Mouse (Mus musculus) midbrain, postnatal 0 days (tissue): Measurements from ENCODE around the gene Pip5k1c. TPM values are rescaled to one million over a fixed set of nuclear protein-coding genes. Genes with fewer than 3 reads are reported as not detected.
A peak's percentile ranks its signal among the peaks of the same experiment; 100 is the strongest.

ENCODE experiments used
- ATAC-seq: fragments of 200-750 bp; cut with Nextera tagmentation; 2 replicates; pipeline ENCODE4 v1.8.0; 2017; ENCODE audit warnings: moderate number of reproducible peaks, mild to moderate bottlenecking, moderate TSS enrichment, moderate library complexity; ENCODE audit not compliant: low FRiP score
- DNase-seq: peaks from one replicate; pipeline ENCODE4 v3.0.0-alpha.2; 2015; ENCODE audit warnings: low spot score
- H3K27ac ChIP-seq: fragments of 300-500 bp; sonication (generic); 2 replicates; pipeline ENCODE4 v1.5.1; 2014; ENCODE audit warnings: low read depth, mild to moderate bottlenecking, low read length, mixed read lengths
- H3K27me3 ChIP-seq: fragments of 300-500 bp; sonication (generic); 2 replicates; pipeline ENCODE4 v1.6.1; 2014; ENCODE audit warnings: low read length, control low read depth, mixed read lengths; ENCODE audit not compliant: insufficient read depth
- H3K36me3 ChIP-seq: fragments of 300-500 bp; sonication (generic); 2 replicates; pipeline ENCODE4 v1.6.1; 2014; ENCODE audit warnings: low read length, control low read depth, mixed read lengths; ENCODE audit not compliant: insufficient read depth
- H3K4me1 ChIP-seq: fragments of 300-500 bp; sonication (generic); 2 replicates; pipeline ENCODE4 v1.6.1; 2014; ENCODE audit warnings: mild to moderate bottlenecking, control low read depth, antibody characterized with exemption, low read length, mixed read lengths; ENCODE audit not compliant: insufficient read depth
- H3K4me2 ChIP-seq: fragments of 300-500 bp; sonication (generic); 2 replicates; pipeline ENCODE4 v1.6.1; 2014; ENCODE audit warnings: low read depth, mild to moderate bottlenecking, low read length, mixed read lengths; ENCODE audit not compliant: poor library complexity, severe bottlenecking
- H3K4me3 ChIP-seq: fragments of 300-500 bp; sonication (generic); 2 replicates; pipeline ENCODE4 v1.5.1; 2014; ENCODE audit warnings: low read depth, mild to moderate bottlenecking, low read length, moderate library complexity
- H3K9ac ChIP-seq: fragments of 300-500 bp; sonication (generic); replicated peaks from 2 replicates; pipeline ENCODE4 v1.6.1; 2014; ENCODE audit warnings: mild to moderate bottlenecking, low read length, moderate library complexity, mixed read lengths; ENCODE audit not compliant: poor library complexity, severe bottlenecking
- H3K9me3 ChIP-seq: fragments of 300-500 bp; sonication (generic); 2 replicates; pipeline ENCODE4 v1.6.1; 2016; ENCODE audit warnings: low read length, control low read depth
- CTCF ChIP-seq: IDR thresholded peaks from 2 replicates; pipeline ENCODE4 v1.5.1; 2016; ENCODE audit warnings: antibody characterized with exemption, mild to moderate bottlenecking
- WGBS: fragments of 180-500 bp; shearing (Covaris S2); extraction: QIAGEN DNeasy Blood & Tissue Kit; methylation state at CpG from one replicate; pipeline ENCODE4 v1.1.7; 2014; 5-methylcytosine and 5-hydroxymethylcytosine counted together
- microRNA-seq: library from miRNA; unstranded; fragments of <30 nt; microRNA quantifications from one replicate; pipeline ENCODE4, GENCODE M21; 2016; ENCODE audit warnings: borderline number of aligned reads
- polyA plus RNA-seq: library from polyadenylated mRNA; unstranded; fragments of >200 nt; fragmentation: Nextera tagmentation; extraction: Ambion mirVana; gene quantifications from 2 replicates; pipeline ENCODE4 v1.2.1, GENCODE M21; 2015
- total RNA-seq: library from RNA; depleted of rRNA; stranded (reverse); fragments of >200 nt; gene quantifications from 2 replicates; pipeline ENCODE4 v1.2.3, GENCODE M21; 2014; rRNA removed

Pip5k1c gene
- total and polyA plus RNA-seq, 2 experiments from 2014 or later: 125 to 256 TPM

- Histone ChIP-seq H3K36me3 (peaks cover 60% of the 10 kb centered on the region), H3K27me3 (0 out of 2 replicates have a peak, but pooled peaks cover 14% of the 10 kb centered on the region), H3K4me3 (no peak overlapping the region), H3K9ac (no peak overlapping the region), H3K4me1 (peaks cover 7% of the 10 kb centered on the region; the same call in 1 of the 2 replicates), H3K9me3 (no peaks in the 10 kb centered on the region), H3K27ac (no peak overlapping the region), H3K4me2 (no peak overlapping the region)
- no peak for ATAC-seq
- no peak for TF ChIP-seq CTCF
- no peak for DNase-seq
- 73% methylated on average over 6 of the region's 6 CpGs for WGBS
These were observed 73.9 kb downstream of the Pip5k1c start for GRCm38 (mm10) chr10:81366477-81367206.

GRCm38 (mm10) chr10:81367207-81367495, 74.4 kb downstream of the Pip5k1c start:
- Histone ChIP-seq H3K9ac (no peak overlapping the region), H3K9me3 (no peaks in the 10 kb centered on the region), H3K4me2 (no peak overlapping the region), H3K27me3 (0 out of 2 replicates have a peak, but pooled peaks cover 14% of the 10 kb centered on the region), H3K36me3 (peaks cover 58% of the 10 kb centered on the region), H3K27ac (no peak overlapping the region), H3K4me3 (no peak overlapping the region), H3K4me1 (peaks cover 7% of the 10 kb centered on the region; the same call in 1 of the 2 replicates)
- DNase-seq (no peak), ATAC-seq (no peak)
- 62% methylated on average over 6 of the region's 6 CpGs for WGBS
- no peak for TF ChIP-seq CTCF

Small RNA genes lying within 50 kb of the gene (microRNA-seq; reads per million reads assigned to microRNA genes)
- 12.7 reads per million, percentile 24 among the genes with 10 or more reads in this experiment for gene Mir3057

Other genes starting within 250 kb of the Pip5k1c start
Only the 30 nearest of the 32 such genes appear.
- 59.9 and 67.1 TPM in 2 replicates for gene Thop1, start 222.9 kb upstream of the Pip5k1c start, total RNA-seq
- gene Thop1, start 222.9 kb upstream of the Pip5k1c start, polyA plus RNA-seq: 35.2 and 35.8 TPM in 2 replicates
- 0.28 and 1.6 TPM in 2 replicates for gene Creb3l3, start 194.1 kb upstream of the Pip5k1c start, total RNA-seq
- 0.62 and 0.81 TPM in 2 replicates for gene Creb3l3, start 194.1 kb upstream of the Pip5k1c start, polyA plus RNA-seq
- 256 and 261 TPM in 2 replicates for gene Map2k2, start 187.0 kb upstream of the Pip5k1c start, total RNA-seq
- gene Map2k2, start 187.0 kb upstream of the Pip5k1c start, polyA plus RNA-seq: 210 and 218 TPM in 2 replicates
- 23.6 and 29.5 TPM in 2 replicates for gene Zbtb7a, start 157.7 kb upstream of the Pip5k1c start, total RNA-seq
- gene Zbtb7a, start 157.7 kb upstream of the Pip5k1c start, polyA plus RNA-seq: 16.1 and 18.0 TPM in 2 replicates
- gene Pias4, start 125.0 kb upstream of the Pip5k1c start, total RNA-seq: 31.2 and 38.0 TPM in 2 replicates
- gene Pias4, start 125.0 kb upstream of the Pip5k1c start, polyA plus RNA-seq: 30.1 and 31.3 TPM in 2 replicates
- gene Eef2, start 116.3 kb upstream of the Pip5k1c start, total RNA-seq: 2,062 and 2,304 TPM in 2 replicates
- gene Eef2, start 116.3 kb upstream of the Pip5k1c start, polyA plus RNA-seq: 440 and 459 TPM in 2 replicates
- gene Dapk3, start 110.0 kb upstream of the Pip5k1c start, total RNA-seq: 56.7 and 88.8 TPM in 2 replicates
- gene Dapk3, start 110.0 kb upstream of the Pip5k1c start, polyA plus RNA-seq: 59.1 and 60.9 TPM in 2 replicates
- gene 4930442H23Rik, start 109.1 kb upstream of the Pip5k1c start, total RNA-seq: not detected in 2 replicates
- not detected in 2 replicates for gene 4930442H23Rik, start 109.1 kb upstream of the Pip5k1c start, polyA plus RNA-seq
- gene Nmrk2, start 90.9 kb upstream of the Pip5k1c start, total RNA-seq: not detected in 2 replicates
- gene Nmrk2, start 90.9 kb upstream of the Pip5k1c start, polyA plus RNA-seq: 0.14 TPM in 1 of 2 replicates, not detected in the other
- gene Atcay, start 62.1 kb upstream of the Pip5k1c start, total RNA-seq: 195 and 200 TPM in 2 replicates
- 91.4 and 94.1 TPM in 2 replicates for gene Atcay, start 62.1 kb upstream of the Pip5k1c start, polyA plus RNA-seq
- 61.3 and 70.2 TPM in 2 replicates for gene Zfr2, start 59.8 kb upstream of the Pip5k1c start, total RNA-seq
- 24.9 and 25.3 TPM in 2 replicates for gene Zfr2, start 59.8 kb upstream of the Pip5k1c start, polyA plus RNA-seq
- 110 and 114 TPM in 2 replicates for gene Matk, start 40.0 kb upstream of the Pip5k1c start, total RNA-seq
- gene Matk, start 40.0 kb upstream of the Pip5k1c start, polyA plus RNA-seq: 96.9 and 108 TPM in 2 replicates
- 145 and 164 TPM in 2 replicates for gene Mrpl54, start 26.0 kb upstream of the Pip5k1c start, total RNA-seq
- gene Mrpl54, start 26.0 kb upstream of the Pip5k1c start, polyA plus RNA-seq: 162 and 179 TPM in 2 replicates
- 45.0 and 64.8 TPM in 2 replicates for gene Apba3, start 26.0 kb upstream of the Pip5k1c start, total RNA-seq
- gene Apba3, start 26.0 kb upstream of the Pip5k1c start, polyA plus RNA-seq: 25.0 and 25.2 TPM in 2 replicates
- gene Tjp3, start 1.4 kb upstream of the Pip5k1c start, total RNA-seq: 6.5 and 9.2 TPM in 2 replicates
- 5.1 and 6.3 TPM in 2 replicates for gene Tjp3, start 1.4 kb upstream of the Pip5k1c start, polyA plus RNA-seq
- gene Cactin, start 28.1 kb downstream of the Pip5k1c start, total RNA-seq: 19.5 and 22.7 TPM in 2 replicates
- 18.4 and 20.2 TPM in 2 replicates for gene Cactin, start 28.1 kb downstream of the Pip5k1c start, polyA plus RNA-seq
- gene Tbxa2r, start 35.8 kb downstream of the Pip5k1c start, total RNA-seq: 4.3 and 7.0 TPM in 2 replicates
- gene Tbxa2r, start 35.8 kb downstream of the Pip5k1c start, polyA plus RNA-seq: 3.8 and 4.7 TPM in 2 replicates
- 0.09 and 0.16 TPM in 2 replicates for gene Gipc3, start 50.3 kb downstream of the Pip5k1c start, total RNA-seq
- not detected in 2 replicates for gene Gipc3, start 50.3 kb downstream of the Pip5k1c start, polyA plus RNA-seq
- gene Hmg20b, start 57.5 kb downstream of the Pip5k1c start, total RNA-seq: 9.6 and 12.6 TPM in 2 replicates
- gene Hmg20b, start 57.5 kb downstream of the Pip5k1c start, polyA plus RNA-seq: 23.4 and 24.5 TPM in 2 replicates
- gene Mfsd12, start 64.5 kb downstream of the Pip5k1c start, total RNA-seq: 31.9 and 40.6 TPM in 2 replicates
- 13.6 and 15.4 TPM in 2 replicates for gene Mfsd12, start 64.5 kb downstream of the Pip5k1c start, polyA plus RNA-seq
- 1.4 TPM in 1 of 2 replicates, not detected in the other for gene 4930404N11Rik, start 72.9 kb downstream of the Pip5k1c start, total RNA-seq
- 0.47 and 0.54 TPM in 2 replicates for gene 4930404N11Rik, start 72.9 kb downstream of the Pip5k1c start, polyA plus RNA-seq
- gene Fzr1, start 85.6 kb downstream of the Pip5k1c start, total RNA-seq: 92.6 and 98.3 TPM in 2 replicates
- 147 and 149 TPM in 2 replicates for gene Fzr1, start 85.6 kb downstream of the Pip5k1c start, polyA plus RNA-seq
- 120 and 132 TPM in 2 replicates for gene Dohh, start 91.5 kb downstream of the Pip5k1c start, total RNA-seq
- 95.8 and 115 TPM in 2 replicates for gene Dohh, start 91.5 kb downstream of the Pip5k1c start, polyA plus RNA-seq
- 0.88 and 2.7 TPM in 2 replicates for gene Gm48551, start 91.5 kb downstream of the Pip5k1c start, total RNA-seq
- gene Gm48551, start 91.5 kb downstream of the Pip5k1c start, polyA plus RNA-seq: 5.8 and 10.2 TPM in 2 replicates
- gene Gm48552, start 96.0 kb downstream of the Pip5k1c start, total RNA-seq: 6.6 TPM in 1 of 2 replicates, not detected in the other
- 1.6 and 3.9 TPM in 2 replicates for gene Gm48552, start 96.0 kb downstream of the Pip5k1c start, polyA plus RNA-seq
- gene Smim24, start 100.1 kb downstream of the Pip5k1c start, total RNA-seq: 1.5 and 1.7 TPM in 2 replicates
- gene Smim24, start 100.1 kb downstream of the Pip5k1c start, polyA plus RNA-seq: 1.1 and 2.0 TPM in 2 replicates
- gene Nfic, start 162.7 kb downstream of the Pip5k1c start, total RNA-seq: 16.2 and 17.4 TPM in 2 replicates
- gene Nfic, start 162.7 kb downstream of the Pip5k1c start, polyA plus RNA-seq: 19.1 and 21.3 TPM in 2 replicates
- 142 and 206 TPM in 2 replicates for gene Celf5, start 189.7 kb downstream of the Pip5k1c start, total RNA-seq
- 61.5 and 74.0 TPM in 2 replicates for gene Celf5, start 189.7 kb downstream of the Pip5k1c start, polyA plus RNA-seq
- gene Ncln, start 203.4 kb downstream of the Pip5k1c start, total RNA-seq: 83.0 and 93.1 TPM in 2 replicates
- 58.1 and 63.3 TPM in 2 replicates for gene Ncln, start 203.4 kb downstream of the Pip5k1c start, polyA plus RNA-seq
- 0.09 and 0.16 TPM in 2 replicates for gene S1pr4, start 207.2 kb downstream of the Pip5k1c start, total RNA-seq
- gene S1pr4, start 207.2 kb downstream of the Pip5k1c start, polyA plus RNA-seq: 0.40 and 0.41 TPM in 2 replicates